Mouse (Mus musculus) embryo, embryonic 9.5 days (tissue): ENCODE results near the gene Rab6b.

Experiments
- DNase-seq: peaks from one replicate; pipeline ENCODE4 v3.0.0-alpha.2; 2017; ENCODE audit errors: extremely low spot score

Rab6b gene

DNA sequence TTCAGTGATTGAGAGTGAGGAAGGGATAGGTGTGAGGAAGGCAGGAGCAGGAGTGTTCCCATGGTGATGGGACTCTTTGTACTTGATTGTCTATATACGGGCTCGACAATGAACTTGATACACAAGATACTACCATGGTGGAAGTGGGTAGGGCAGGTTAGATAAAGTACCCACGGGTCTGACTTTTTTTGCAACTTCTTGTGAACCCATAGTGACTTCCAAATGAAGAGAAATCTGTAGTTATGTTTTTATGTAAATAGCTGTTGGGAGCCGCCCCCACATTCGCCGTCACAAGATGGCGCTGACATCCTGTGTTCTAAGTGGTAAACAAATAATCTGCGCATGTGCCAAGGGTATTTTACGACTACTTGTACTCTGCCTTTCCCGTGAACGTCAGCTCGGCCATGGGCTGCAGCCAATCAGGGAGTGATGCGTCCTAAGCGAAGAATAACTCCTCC lies 3.2 kb upstream of the Rab6b start:
- peak; percentile 68 for DNase-seq

DNA sequence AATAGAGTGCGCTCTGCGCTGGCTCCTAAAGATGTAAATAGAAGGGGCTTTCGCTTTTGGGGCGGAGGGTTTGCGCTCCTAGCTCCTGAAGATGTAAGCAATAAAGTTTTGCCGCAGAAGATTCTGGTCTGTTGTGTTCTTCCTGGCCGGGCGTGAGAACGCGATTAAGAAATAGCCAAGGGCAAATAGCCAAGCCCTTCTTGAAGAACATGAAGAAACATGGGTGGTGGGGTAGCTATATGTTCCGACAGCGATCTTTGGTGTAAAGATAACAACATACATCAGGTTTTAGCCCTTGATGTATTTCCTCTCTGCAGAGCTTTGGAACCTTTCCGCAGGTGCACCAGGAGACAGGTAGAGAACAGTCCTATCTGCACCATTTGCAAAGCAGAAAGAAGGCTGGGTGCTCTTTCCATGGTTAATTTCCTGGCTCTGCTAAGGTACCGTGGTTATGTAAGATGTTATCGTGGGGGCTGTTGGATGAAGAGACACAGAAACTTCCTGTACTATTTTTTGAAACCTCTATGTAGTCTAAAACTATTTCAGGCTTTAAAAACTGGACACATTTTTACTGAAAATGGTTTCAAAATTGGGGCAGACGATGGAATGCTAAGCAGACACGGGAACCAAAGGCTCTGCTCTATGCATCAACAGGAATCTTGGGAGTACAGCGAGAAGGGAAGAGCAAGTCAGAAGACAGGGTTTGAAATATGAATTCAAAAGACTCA lies 2.5 kb upstream of the Rab6b start:
- no peak for DNase-seq

DNA sequence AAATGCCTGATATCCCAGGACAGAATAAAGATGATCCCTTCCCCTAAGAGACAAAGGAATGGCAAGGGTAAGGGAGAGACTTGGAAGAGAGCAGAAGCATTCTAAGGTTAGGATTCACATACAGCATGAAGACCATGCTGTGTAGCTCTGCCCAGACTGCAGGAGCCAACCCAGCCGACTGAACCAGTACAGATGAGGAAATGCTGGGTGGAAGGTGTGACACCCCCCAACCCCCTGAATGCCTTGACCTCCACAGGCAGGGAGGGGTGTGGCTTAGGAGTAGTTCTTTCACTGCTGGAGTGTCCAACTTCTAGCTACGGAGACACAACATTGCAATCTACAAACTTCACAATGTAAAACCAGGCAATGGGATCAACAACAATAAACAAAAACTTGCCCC lies 1.7 kb upstream of the Rab6b start:
- no peak for DNase-seq

DNA sequence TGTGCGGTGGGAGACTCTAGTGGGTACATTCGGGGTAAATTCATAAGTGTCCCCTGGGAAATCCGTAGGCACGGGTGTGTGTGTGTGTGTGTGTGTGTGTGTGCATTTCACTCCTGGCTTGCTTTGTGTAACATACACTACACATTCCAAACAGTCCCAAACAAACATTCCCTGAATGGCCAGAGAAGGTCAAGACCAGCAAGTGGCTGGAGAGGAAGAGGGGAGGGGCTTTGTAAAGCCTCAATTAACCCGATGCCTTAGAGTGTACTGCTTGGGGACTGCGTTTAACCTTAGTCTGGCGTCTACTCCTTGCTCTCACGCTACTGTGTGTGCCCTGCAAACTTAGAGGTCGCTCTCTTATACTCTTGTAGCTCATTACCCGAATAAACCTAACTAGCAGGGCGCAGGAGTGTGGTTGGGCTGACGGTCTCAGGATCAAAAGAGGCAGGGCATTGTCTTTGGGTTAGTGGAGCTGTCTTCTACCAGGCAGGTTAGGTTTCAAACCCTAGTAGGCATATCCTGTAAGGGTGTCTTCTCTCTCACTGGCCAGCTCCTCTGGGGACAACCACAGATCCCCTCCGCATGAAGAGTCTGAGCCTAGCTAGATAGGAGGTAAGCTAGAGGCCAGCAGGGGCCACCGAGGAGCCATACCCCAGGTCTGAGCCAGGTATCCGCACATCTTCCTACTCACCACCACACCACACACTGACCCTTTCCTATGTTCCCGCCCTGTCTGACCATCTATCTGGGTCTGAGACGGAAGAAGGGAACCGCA lies 673 bp upstream of the Rab6b start:
- DNase-seq, result no peak

GRCm38 (mm10) chr9:103112471-103113271 lies 1.1 kb downstream of the Rab6b start:
- DNase-seq, result no peak

DNA sequence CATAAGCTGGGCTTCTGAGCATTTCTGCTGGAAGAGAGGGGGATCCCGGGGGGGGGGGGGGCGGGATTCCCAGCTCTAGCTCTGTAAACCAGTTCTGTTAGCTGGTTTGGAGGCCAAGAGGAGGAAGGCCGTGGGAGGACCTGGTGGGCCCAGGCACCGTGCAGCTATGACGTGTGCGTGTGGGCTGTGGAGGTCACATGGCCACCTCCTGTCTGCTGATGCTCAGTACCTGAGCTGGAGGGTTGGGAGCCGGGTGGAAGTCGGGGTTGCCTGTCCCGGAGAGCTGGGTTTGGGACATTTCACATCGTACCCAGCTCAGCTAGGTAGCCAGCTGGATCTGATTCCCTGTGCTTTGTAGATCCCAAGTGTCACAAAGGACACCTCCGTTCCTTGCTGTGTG lies 1.8 kb downstream of the Rab6b start:
- no peak for DNase-seq

GRCm38 (mm10) chr9:103114326-103114725 lies 2.7 kb downstream of the Rab6b start:
- no peak for DNase-seq

- DNase-seq, result no peak
Observed at GRCm38 (mm10) chr9:103114901-103115300, 3.3 kb downstream of the Rab6b start.

DNA sequence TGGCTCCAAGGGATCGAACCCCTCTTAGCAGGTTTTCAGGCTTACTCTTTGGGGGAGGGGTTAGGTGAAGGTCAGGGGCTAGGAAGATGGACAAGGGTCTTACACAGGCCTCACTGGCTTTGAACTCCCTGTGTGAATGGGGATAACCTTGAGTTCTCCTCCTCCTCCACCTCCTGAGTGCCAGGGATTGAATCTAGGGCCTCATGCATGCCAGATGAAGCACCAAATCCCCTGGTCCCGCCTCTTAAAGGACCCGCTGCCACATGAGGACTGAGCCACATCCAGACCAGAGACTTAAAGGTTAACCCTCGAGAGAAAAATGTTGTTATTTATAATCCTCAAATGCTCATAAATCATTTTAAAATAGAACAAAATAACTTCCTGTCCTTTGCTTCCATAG lies 5.4 kb downstream of the Rab6b start:
- no peak for DNase-seq

GRCm38 (mm10) chr9:103117495-103117894 lies 5.9 kb downstream of the Rab6b start:
- no peak for DNase-seq

DNA sequence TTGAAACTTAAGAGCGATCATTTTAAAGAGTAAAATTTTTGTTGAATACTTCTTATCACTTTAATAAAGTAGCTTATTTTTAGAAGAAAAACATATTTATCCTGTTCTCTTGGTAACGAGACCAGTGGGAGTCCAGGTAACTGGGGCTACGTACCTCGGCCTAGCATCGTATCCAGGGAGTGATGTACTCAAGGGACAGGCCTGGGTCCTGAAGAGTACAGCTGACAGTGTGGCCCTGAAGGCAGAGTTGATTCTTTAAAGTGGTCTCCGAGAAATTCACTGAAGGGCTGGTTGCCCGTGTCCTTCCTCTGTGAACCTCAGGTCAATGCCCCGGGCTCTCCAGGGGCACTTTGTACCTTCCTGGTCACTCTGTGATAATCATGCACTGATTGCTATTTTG lies 6.4 kb downstream of the Rab6b start:
- no peak for DNase-seq

GRCm38 (mm10) chr9:103118651-103119275 lies 7.2 kb downstream of the Rab6b start:
- no peak for DNase-seq

- DNase-seq, result no peak
Observed at GRCm38 (mm10) chr9:103119781-103120180, 8.2 kb downstream of the Rab6b start.

GRCm38 (mm10) chr9:103120231-103120630 lies 8.6 kb downstream of the Rab6b start:
- DNase-seq, result no peak

DNA sequence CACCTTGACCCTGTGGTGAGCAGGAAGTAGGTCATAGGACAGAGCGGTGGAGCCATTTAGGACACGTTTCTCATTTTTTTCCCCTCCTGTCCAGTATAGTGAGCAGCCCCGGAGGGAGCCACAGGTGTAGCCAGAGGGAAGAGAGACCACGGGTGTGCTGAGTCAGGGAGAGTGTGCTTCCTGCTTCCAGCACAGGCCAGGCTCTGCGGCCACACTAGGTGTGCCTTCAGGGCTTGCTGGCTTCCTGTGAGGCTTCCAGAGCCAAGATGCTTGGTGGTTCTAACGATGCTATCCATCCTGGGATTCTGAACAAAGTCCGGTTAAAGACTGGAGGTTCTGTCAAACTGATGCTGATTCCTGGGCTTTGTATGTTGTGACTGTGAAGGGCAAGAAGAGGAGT lies 10.0 kb downstream of the Rab6b start:
- DNase-seq, result no peak

GRCm38 (mm10) chr9:103124746-103125145 lies 13.2 kb downstream of the Rab6b start:
- DNase-seq, result no peak

DNA sequence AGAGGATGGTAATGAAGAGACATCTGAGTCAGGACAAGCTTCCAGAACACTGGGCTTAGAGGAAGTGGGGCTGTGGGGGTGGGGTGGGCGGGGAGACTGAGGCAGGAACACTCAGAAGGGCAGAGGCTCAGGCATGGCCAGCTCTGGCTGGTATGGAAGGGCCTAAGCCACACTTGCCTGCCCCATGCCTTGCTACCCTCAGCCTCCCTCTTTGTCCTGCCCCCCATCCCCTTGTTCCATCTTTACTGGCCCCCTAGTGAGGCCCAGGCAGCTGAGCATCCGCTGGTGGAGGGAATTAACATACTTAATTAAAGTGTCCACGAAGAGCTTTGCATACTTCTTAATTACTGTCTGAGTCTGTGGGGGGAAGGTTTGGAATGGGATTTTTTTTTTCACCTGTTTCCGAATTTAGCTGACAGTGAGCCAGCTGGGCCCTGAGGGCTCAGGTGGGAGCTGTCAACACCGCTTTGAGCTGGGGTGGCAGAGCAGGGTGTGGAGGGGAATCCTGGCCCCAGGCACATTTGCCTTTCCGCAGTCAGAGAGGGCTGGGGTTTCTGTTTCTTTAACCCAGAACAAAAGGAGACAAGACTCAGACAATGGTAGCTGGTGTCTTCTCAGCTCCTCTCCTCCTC lies 22.0 kb downstream of the Rab6b start:
- no peak for DNase-seq

GRCm38 (mm10) chr9:103134450-103135030 lies 23.0 kb downstream of the Rab6b start:
- DNase-seq, result no peak

DNA sequence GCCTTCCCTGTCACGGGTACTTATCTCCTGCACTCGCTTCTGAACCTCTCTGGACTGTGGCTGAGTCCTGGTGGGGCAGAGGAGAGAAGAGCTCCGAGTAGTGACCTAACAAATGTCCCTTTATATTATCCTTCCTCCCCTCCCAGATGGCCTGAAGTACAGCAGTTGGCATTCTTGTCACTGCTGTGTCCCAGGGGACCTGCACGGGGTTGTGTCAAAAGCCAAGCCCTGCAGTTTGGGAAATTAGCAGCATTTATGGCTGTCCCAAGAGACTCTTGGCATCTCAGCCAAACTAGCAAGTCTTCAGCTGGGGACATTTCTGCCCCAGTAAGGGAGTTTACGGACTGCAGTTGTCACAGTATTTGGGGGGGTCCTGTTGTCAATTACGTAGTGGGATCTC lies 27.9 kb downstream of the Rab6b start:
- DNase-seq, result no peak

DNA sequence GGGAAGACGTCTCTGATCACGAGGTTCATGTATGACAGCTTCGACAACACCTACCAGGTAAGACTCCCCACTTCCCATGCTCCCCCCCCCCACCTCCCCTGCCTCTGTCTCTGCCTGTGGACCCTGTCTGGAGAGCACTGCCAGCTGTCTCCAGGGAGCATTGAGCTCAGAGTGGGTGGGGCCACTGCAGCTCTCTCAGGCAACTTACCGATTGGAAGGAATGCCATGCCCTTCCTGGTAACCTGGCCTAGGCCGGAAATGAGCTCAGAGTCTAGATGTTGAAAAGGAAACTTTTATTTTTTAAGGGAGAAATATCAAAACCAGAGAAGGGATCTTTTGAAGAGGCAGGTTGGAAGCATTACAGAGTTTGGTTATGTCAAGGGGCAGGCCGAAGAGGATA lies 28.8 kb downstream of the Rab6b start:
- no peak for DNase-seq

DNA sequence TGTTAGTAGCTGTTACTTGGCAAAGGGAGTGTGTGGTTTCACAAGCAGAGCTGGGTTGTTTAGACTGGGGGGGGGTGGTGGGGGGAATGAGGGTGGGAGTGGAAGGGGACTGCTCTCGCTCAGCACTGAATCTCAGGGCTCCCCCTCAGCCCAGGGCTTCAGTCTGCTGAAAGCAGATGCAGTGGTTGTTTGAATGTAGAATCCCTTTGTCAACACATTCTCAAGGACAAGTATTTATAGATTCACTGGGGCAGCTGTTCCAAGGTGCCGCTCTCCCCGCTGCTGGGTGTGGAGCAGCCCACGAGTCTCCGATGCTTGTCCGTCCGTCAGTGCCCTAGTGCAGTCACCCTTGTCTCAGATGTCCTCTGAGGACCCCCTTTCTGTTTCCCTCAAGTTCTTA lies 29.7 kb downstream of the Rab6b start:
- no peak for DNase-seq
